Mouse (Mus musculus): ENCODE measurements around the gene Tst.

- TF ChIP-seq GATA1 (IDR thresholded peaks at IDR 0.05; ENCODE audit: low read length) (no peak), TAL1 (IDR thresholded peaks at IDR 0.05; ENCODE audit: low read length) (no peak)
Measured at GRCm38 (mm10) chr15:78395478-78395962, 10.2 kb downstream of the Tst start, which contains the start of gene Tex33.

Data from erythroblast, embryonic 14.5 days (primary cell).